Mouse (Mus musculus): Measurements from ENCODE around the gene Dmbt1.

- TF ChIP-seq CTCF (IDR thresholded peaks at IDR 0.05; ENCODE audit: low read depth, low read length) (no peak), GATA2 (IDR thresholded peaks at IDR 0.05; ENCODE audit: borderline replicate concordance, low read depth, low read length) (no peak), TAL1 (conservative IDR thresholded peaks at IDR 0.05; ENCODE audit: low read depth, low read length) (no peak)
These were observed 98.2 kb downstream of the Dmbt1 start for GRCm38 (mm10) chr7:131130021-131130420.
